Mouse (Mus musculus) brain, embryonic 14.5 days (tissue): ENCODE results near the gene 3110009E18Rik.

Experiments
- CTCF ChIP-seq: fragments of 200-500 bp; IDR thresholded peaks from 2 replicates; pipeline ENCODE4 v1.5.1; 2012; ENCODE audit warnings: inconsistent platforms, mild to moderate bottlenecking, moderate library complexity, borderline replicate concordance; ENCODE audit not compliant: insufficient read depth, insufficient read length; ENCODE audit errors: extremely low read depth
- POLR2A ChIP-seq: fragments of 200-500 bp; IDR thresholded peaks from 2 replicates; pipeline ENCODE4 v1.6.1; 2012; ENCODE audit warnings: mild to moderate bottlenecking, inconsistent platforms, borderline replicate concordance; ENCODE audit not compliant: poor library complexity, insufficient read depth, insufficient read length, severe bottlenecking; ENCODE audit errors: extremely low read depth

- no peak for TF ChIP-seq CTCF
- no peak for TF ChIP-seq POLR2A
Measured at GRCm38 (mm10) chr1:120075507-120075906, 45.5 kb upstream of the 3110009E18Rik start.
